Mouse (Mus musculus): ENCODE data around the gene Krtap12-1.
"Not testable (repeated sequence)": the region's sequence is repeated elsewhere in the genome, so short reads cannot be mapped to it uniquely, and the experiment has no call there.

Krtap12-1 gene

GRCm38 (mm10) chr10:77720299-77720698 is at the start of gene Krtap12-1:
Gene Krtap12-1, plus strand, starts transcription at chr10:77720599.
- H3K9me3 ChIP-seq (ENCODE audit: low read length); H3K4me3 ChIP-seq (replicated peaks; ENCODE audit: low read length); H3K4me1 ChIP-seq (replicated peaks; ENCODE audit: low read depth, low read length); H3K27me3 ChIP-seq (ENCODE audit: insufficient read depth, low read length); H3K36me3 ChIP-seq (ENCODE audit: insufficient read depth, low read length): not testable (repeated sequence)

GRCm38 (mm10) chr10:77670710-77671109 is 49.7 kb upstream of the Krtap12-1 start:
- H3K9me3 ChIP-seq (ENCODE audit: low read length), result no peaks in the 10 kb centered on the region
- no peak for TF ChIP-seq CTCF (conservative IDR thresholded peaks at IDR 0.05; ENCODE audit: low read length)
- no peak for TF ChIP-seq POU5F1 (IDR thresholded peaks at IDR 0.05; ENCODE audit: borderline replicate concordance, low read length)
- no peak for TF ChIP-seq NANOG (IDR thresholded peaks at IDR 0.05; ENCODE audit: borderline replicate concordance, low read length)
- no peaks in the 10 kb centered on the region for H3K36me3 ChIP-seq (ENCODE audit: insufficient read depth, low read length)
- peaks cover 22% of the 10 kb centered on the region for H3K27me3 ChIP-seq (ENCODE audit: insufficient read depth, low read length)
- peaks cover 23% of the 10 kb centered on the region for H3K4me1 ChIP-seq (replicated peaks; ENCODE audit: low read depth, low read length)
- H3K4me3 ChIP-seq (replicated peaks; ENCODE audit: low read length), result no peak overlapping the region

GRCm38 (mm10) chr10:77671519-77671918 is 48.9 kb upstream of the Krtap12-1 start:
- Histone ChIP-seq H3K36me3 (ENCODE audit: insufficient read depth, low read length) (no peaks in the 10 kb centered on the region), H3K4me3 (replicated peaks; ENCODE audit: low read length) (no peak overlapping the region), H3K9me3 (ENCODE audit: low read length) (no peaks in the 10 kb centered on the region), H3K27me3 (ENCODE audit: insufficient read depth, low read length) (peaks cover 30% of the 10 kb centered on the region), H3K4me1 (replicated peaks; ENCODE audit: low read depth, low read length) (peaks cover 23% of the 10 kb centered on the region)
- TF ChIP-seq CTCF (conservative IDR thresholded peaks at IDR 0.05; ENCODE audit: low read length), result no peak
- no peak for TF ChIP-seq NANOG (IDR thresholded peaks at IDR 0.05; ENCODE audit: borderline replicate concordance, low read length)
- no peak for TF ChIP-seq POU5F1 (IDR thresholded peaks at IDR 0.05; ENCODE audit: borderline replicate concordance, low read length)

- Histone ChIP-seq H3K27me3 (ENCODE audit: insufficient read depth, low read length) (peaks cover 45% of the 10 kb centered on the region), H3K36me3 (ENCODE audit: insufficient read depth, low read length) (no peaks in the 10 kb centered on the region), H3K4me1 (replicated peaks; ENCODE audit: low read depth, low read length) (peaks cover 34% of the 10 kb centered on the region), H3K4me3 (replicated peaks; ENCODE audit: low read length) (no peak overlapping the region), H3K9me3 (ENCODE audit: low read length) (no peaks in the 10 kb centered on the region)
- no peak for TF ChIP-seq NANOG (IDR thresholded peaks at IDR 0.05; ENCODE audit: borderline replicate concordance, low read length)
- no peak for TF ChIP-seq CTCF (conservative IDR thresholded peaks at IDR 0.05; ENCODE audit: low read length)
- TF ChIP-seq POU5F1 (IDR thresholded peaks at IDR 0.05; ENCODE audit: borderline replicate concordance, low read length), result no peak
Observed at GRCm38 (mm10) chr10:77673765-77674164, 46.6 kb upstream of the Krtap12-1 start.

- Histone ChIP-seq H3K36me3 (ENCODE audit: insufficient read depth, low read length) (no peaks in the 10 kb centered on the region), H3K4me3 (replicated peaks; ENCODE audit: low read length) (peak overlapping the region; percentile 70), H3K27me3 (ENCODE audit: insufficient read depth, low read length) (peaks cover 64% of the 10 kb centered on the region), H3K9me3 (ENCODE audit: low read length) (no peaks in the 10 kb centered on the region), H3K4me1 (replicated peaks; ENCODE audit: low read depth, low read length) (peaks cover 25% of the 10 kb centered on the region)
- no peak for TF ChIP-seq POU5F1 (IDR thresholded peaks at IDR 0.05; ENCODE audit: borderline replicate concordance, low read length)
- TF ChIP-seq NANOG (IDR thresholded peaks at IDR 0.05; ENCODE audit: borderline replicate concordance, low read length), result no peak
- TF ChIP-seq CTCF (conservative IDR thresholded peaks at IDR 0.05; ENCODE audit: low read length), result no peak
Observed at GRCm38 (mm10) chr10:77677562-77677961, 42.8 kb upstream of the Krtap12-1 start.

GRCm38 (mm10) chr10:77682994-77683393 is 37.4 kb upstream of the Krtap12-1 start:
- no peak for TF ChIP-seq CTCF (conservative IDR thresholded peaks at IDR 0.05; ENCODE audit: low read length)
- no peak for TF ChIP-seq NANOG (IDR thresholded peaks at IDR 0.05; ENCODE audit: borderline replicate concordance, low read length)
- TF ChIP-seq POU5F1 (IDR thresholded peaks at IDR 0.05; ENCODE audit: borderline replicate concordance, low read length), result no peak
- no peaks in the 10 kb centered on the region for H3K36me3 ChIP-seq (ENCODE audit: insufficient read depth, low read length)
- H3K4me3 ChIP-seq (replicated peaks; ENCODE audit: low read length), result no peak overlapping the region

GRCm38 (mm10) chr10:77684181-77684580 is 36.2 kb upstream of the Krtap12-1 start:
- H3K27me3 ChIP-seq (ENCODE audit: insufficient read depth, low read length), result peaks cover 55% of the 10 kb centered on the region
- TF ChIP-seq NANOG (IDR thresholded peaks at IDR 0.05; ENCODE audit: borderline replicate concordance, low read length) (no peak), POU5F1 (IDR thresholded peaks at IDR 0.05; ENCODE audit: borderline replicate concordance, low read length) (no peak), CTCF (conservative IDR thresholded peaks at IDR 0.05; ENCODE audit: low read length) (no peak)
- no peaks in the 10 kb centered on the region for H3K36me3 ChIP-seq (ENCODE audit: insufficient read depth, low read length)
- H3K9me3 ChIP-seq (ENCODE audit: low read length), result no peaks in the 10 kb centered on the region
- H3K4me3 ChIP-seq (replicated peaks; ENCODE audit: low read length), result no peak overlapping the region
- peaks cover 33% of the 10 kb centered on the region for H3K4me1 ChIP-seq (replicated peaks; ENCODE audit: low read depth, low read length)

More at GRCm38 (mm10) chr10:77682994-77683393, 37.4 kb upstream of the Krtap12-1 start:
- Histone ChIP-seq H3K27me3 (ENCODE audit: insufficient read depth, low read length) (peaks cover 60% of the 10 kb centered on the region), H3K9me3 (ENCODE audit: low read length) (no peaks in the 10 kb centered on the region), H3K4me1 (replicated peaks; ENCODE audit: low read depth, low read length) (peaks cover 34% of the 10 kb centered on the region)

GRCm38 (mm10) chr10:77685895-77686664 is 34.3 kb upstream of the Krtap12-1 start, which contains the start of gene Tspear:
Gene Tspear, plus strand, starts transcription at chr10:77686569.
- peaks cover 41% of the 10 kb centered on the region for H3K27me3 ChIP-seq (ENCODE audit: insufficient read depth, low read length)
- no peaks in the 10 kb centered on the region for H3K9me3 ChIP-seq (ENCODE audit: low read length)
- peak within 1 kb of the TSS; percentile 4; the same call in 1 of the 2 replicates for H3K4me3 ChIP-seq (replicated peaks; ENCODE audit: low read length)
- H3K4me1 ChIP-seq (replicated peaks; ENCODE audit: low read depth, low read length), result peaks cover 47% of the 10 kb centered on the region
- no peak for TF ChIP-seq POU5F1 (IDR thresholded peaks at IDR 0.05; ENCODE audit: borderline replicate concordance, low read length)
- no peak for TF ChIP-seq NANOG (IDR thresholded peaks at IDR 0.05; ENCODE audit: borderline replicate concordance, low read length)
- no peak for TF ChIP-seq CTCF (conservative IDR thresholded peaks at IDR 0.05; ENCODE audit: low read length)
- H3K36me3 ChIP-seq (ENCODE audit: insufficient read depth, low read length), result no peaks in the 10 kb centered on the region

- peaks cover 40% of the 10 kb centered on the region for H3K27me3 ChIP-seq (ENCODE audit: insufficient read depth, low read length)
- H3K4me1 ChIP-seq (replicated peaks; ENCODE audit: low read depth, low read length), result peaks cover 47% of the 10 kb centered on the region
- no peak overlapping the region for H3K4me3 ChIP-seq (replicated peaks; ENCODE audit: low read length)
- no peaks in the 10 kb centered on the region for H3K9me3 ChIP-seq (ENCODE audit: low read length)
- no peaks in the 10 kb centered on the region for H3K36me3 ChIP-seq (ENCODE audit: insufficient read depth, low read length)
- TF ChIP-seq NANOG (IDR thresholded peaks at IDR 0.05; ENCODE audit: borderline replicate concordance, low read length), result no peak
- no peak for TF ChIP-seq CTCF (conservative IDR thresholded peaks at IDR 0.05; ENCODE audit: low read length)
- TF ChIP-seq POU5F1 (IDR thresholded peaks at IDR 0.05; ENCODE audit: borderline replicate concordance, low read length), result no peak
Observed at GRCm38 (mm10) chr10:77687021-77687420, 33.4 kb upstream of the Krtap12-1 start.

GRCm38 (mm10) chr10:77690356-77690807 is 30.0 kb upstream of the Krtap12-1 start, which contains the start of gene Gm19402:
Gene Gm19402, minus strand, starts transcription at chr10:77690757.
- peaks cover 36% of the 10 kb centered on the region for H3K4me1 ChIP-seq (replicated peaks; ENCODE audit: low read depth, low read length)
- not testable (repeated sequence) for H3K36me3 ChIP-seq (ENCODE audit: insufficient read depth, low read length)
- H3K27me3 ChIP-seq (ENCODE audit: insufficient read depth, low read length), result peaks cover 27% of the 10 kb centered on the region

More at GRCm38 (mm10) chr10:77690356-77690807, 30.0 kb upstream of the Krtap12-1 start, which contains the start of gene Gm19402:
- not testable (repeated sequence) for H3K4me3 ChIP-seq (replicated peaks; ENCODE audit: low read length); H3K9me3 ChIP-seq (ENCODE audit: low read length)
